Mouse (Mus musculus): ENCODE measurements at regions not wholly inside any gene's neighbourhood (a gene's known extent, or its start where the extent isn't known, plus 50 kb on each side); places are given as distances from the start of the nearest gene placed in this dataset.

- Histone ChIP-seq H3K79me2 (replicated peaks; ENCODE audit: control insufficient read depth, extremely low read depth, insufficient read depth, poor library complexity, severe bottlenecking) (no peaks in the 10 kb centered on the region), H3K36me3 (replicated peaks in 1 of 2; ENCODE audit: control insufficient read depth in 1 of 2, insufficient read depth in 1 of 2, low read length in 1 of 2) (no peaks in the 10 kb centered on the region), H3K9ac (ENCODE audit: insufficient read depth, low read depth) (no peak overlapping the region), H3K4me1 (ENCODE audit: control insufficient read depth in 1 of 2, insufficient read depth in 2 of 2) (peaks cover 2 to 12% of the 10 kb centered on the region in 2 experiments; a peak in 2 of 4 replicates), H3K9me3 (replicated peaks; ENCODE audit: low read length) (no peaks in the 10 kb centered on the region), H3K27me3 (replicated peaks) (no peaks in the 10 kb centered on the region), H3K4me2 (ENCODE audit: insufficient read depth, low read depth, poor library complexity, severe bottlenecking) (no peak overlapping the region), H3K27ac (ENCODE audit: insufficient read depth, low read depth) (no peak overlapping the region), H3K4me3 (replicated peaks in 1 of 3; ENCODE audit: low read depth in 2 of 3, low read length in 2 of 3, poor library complexity in 1 of 3) (no peak overlapping the region)
- in situ Hi-C loops (cut with MboI; ENCODE audit: low pct_ligation_motif_present, low pct_unique_long_range_greater_than_20kb, low sequenced_read_pairs) (no loop called here), dilution Hi-C loops (cut with MboI; ENCODE audit: extremely low pct_ligation_motif_present, extremely low pct_unique_long_range_greater_than_20kb, low sequenced_read_pairs) (no loop called here)
- DNase-seq (ENCODE audit: extremely low read depth) = peak; percentile 40
- no peak for TF ChIP-seq ETS1 (conservative IDR thresholded peaks at IDR 0.05; ENCODE audit: low read depth, low read length)
- TF ChIP-seq BHLHE40 (IDR thresholded peaks at IDR 0.05; ENCODE audit: low read depth, low read length) = no peak
- peak; percentile 28; the same call in 1 of the 2 replicates for TF ChIP-seq EP300 (IDR thresholded peaks at IDR 0.05; ENCODE audit: low read length)
- TF ChIP-seq TCF12 (IDR thresholded peaks at IDR 0.05; ENCODE audit: low read depth, low read length) = 0 out of 2 replicates have a peak, but pooled peaks have one; percentile 26
- no peak for TF ChIP-seq MXI1 (IDR thresholded peaks at IDR 0.05; ENCODE audit: low read depth, low read length)
- peak; percentile 39; the same call in 1 of the 2 replicates for TF ChIP-seq MEF2A (IDR thresholded peaks at IDR 0.05; ENCODE audit: borderline replicate concordance, low read depth, low read length)
- no peak for TF ChIP-seq MAZ (IDR thresholded peaks at IDR 0.05; ENCODE audit: low read depth, low read length)
- no peak for TF ChIP-seq SIN3A (IDR thresholded peaks at IDR 0.05; ENCODE audit: low read length)
- no peak for TF ChIP-seq POLR2A (IDR thresholded peaks at IDR 0.05; ENCODE audit: low read depth, low read length)
- no peak for TF ChIP-seq TBP (conservative IDR thresholded peaks at IDR 0.05; ENCODE audit: low read depth, low read length)
These were observed 170.3 kb upstream of the Trhde start for GRCm38 (mm10) chr10:114972364-114972763.

GRCm38 (mm10) chr10:114963656-114964055, 161.5 kb upstream of the Trhde start:
- TF ChIP-seq IRF4 (IDR thresholded peaks at IDR 0.05; ENCODE audit: low read depth, low read length) (no peak), GABPA (IDR thresholded peaks at IDR 0.05; ENCODE audit: insufficient replicate concordance, low read depth, low read length) (no peak), UBTF (IDR thresholded peaks at IDR 0.05; ENCODE audit: low read depth, low read length) (no peak), USF2 (conservative IDR thresholded peaks at IDR 0.05; ENCODE audit: low read depth, low read length) (no peak), ETS1 (conservative IDR thresholded peaks at IDR 0.05; ENCODE audit: low read depth, low read length) (no peak), MAX (IDR thresholded peaks at IDR 0.05; ENCODE audit: low read length) (no peak)
- no peak for DNase-seq (ENCODE audit: extremely low read depth)
- Histone ChIP-seq H3K9ac (ENCODE audit: insufficient read depth, low read depth) (no peak overlapping the region), H3K36me3 (replicated peaks in 1 of 2; ENCODE audit: control insufficient read depth in 1 of 2, insufficient read depth in 1 of 2, low read length in 1 of 2) (no peaks in the 10 kb centered on the region), H3K4me2 (ENCODE audit: insufficient read depth, low read depth, poor library complexity, severe bottlenecking) (no peak overlapping the region), H3K4me3 (replicated peaks in 1 of 3; ENCODE audit: low read depth in 2 of 3, low read length in 2 of 3, poor library complexity in 1 of 3) (no peak overlapping the region), H3K79me2 (replicated peaks; ENCODE audit: control insufficient read depth, extremely low read depth, insufficient read depth, poor library complexity, severe bottlenecking) (no peaks in the 10 kb centered on the region), H3K4me1 (ENCODE audit: control insufficient read depth in 1 of 2, insufficient read depth in 2 of 2) (no peaks in the 10 kb centered on the region), H3K27ac (ENCODE audit: insufficient read depth, low read depth) (no peak overlapping the region), H3K27me3 (replicated peaks) (no peaks in the 10 kb centered on the region), H3K9me3 (replicated peaks; ENCODE audit: low read length) (no peaks in the 10 kb centered on the region)
- dilution Hi-C loops (cut with MboI; ENCODE audit: extremely low pct_ligation_motif_present, extremely low pct_unique_long_range_greater_than_20kb, low sequenced_read_pairs) (no loop called here), in situ Hi-C loops (cut with MboI; ENCODE audit: low pct_ligation_motif_present, low pct_unique_long_range_greater_than_20kb, low sequenced_read_pairs) (no loop called here)

Data from CH12.LX (cell line).